Mouse (Mus musculus) mouse embryonic stem cell (cell line): ENCODE measurements around the gene Fam107a.
"Not testable (repeated sequence)": the region's sequence is repeated elsewhere in the genome, so short reads cannot be mapped to it uniquely, and the experiment has no call there.

Experiments
- in situ Hi-C, 2 experiments: fragments of 300-500 bp; cut with MboI; formaldehyde crosslinking; loops; 1 replicate in 1 of 2; 3 replicates in 1 of 2; pipeline ENCODE4 v1.14.3; 2019 to 2020; ENCODE audit warnings: low sequenced_read_pairs in 2 of 2, low pct_unique_long_range_greater_than_20kb in 1 of 2, mixed read lengths in 1 of 2; ENCODE audit not compliant: unreplicated experiment in 1 of 2

Fam107a gene

GRCm38 (mm10) chr14:8283784-8284183 lies 34.0 kb downstream of the Fam107a start:
- in situ Hi-C loops: no loop called here

- in situ Hi-C loops: not testable (repeated sequence)
Observed at GRCm38 (mm10) chr14:8271281-8271680, 46.5 kb downstream of the Fam107a start.

GRCm38 (mm10) chr14:8264378-8264777 lies 53.4 kb downstream of the Fam107a start:
- in situ Hi-C loops: no loop called here

- in situ Hi-C loops: no loop called here
Observed at GRCm38 (mm10) chr14:8262242-8262641, 55.6 kb downstream of the Fam107a start.

GRCm38 (mm10) chr14:8260214-8260613 lies 57.6 kb downstream of the Fam107a start:
- in situ Hi-C loops: no loop called here

- in situ Hi-C loops: no loop called here
Observed at GRCm38 (mm10) chr14:8259166-8259565, 58.7 kb downstream of the Fam107a start, which contains the start of gene Acox2. Gene Acox2 (minus strand): TSS chr14:8259353.

- in situ Hi-C loops: no loop called here
Observed at GRCm38 (mm10) chr14:8258752-8259151, 59.1 kb downstream of the Fam107a start.

GRCm38 (mm10) chr14:8258335-8258627 lies 59.5 kb downstream of the Fam107a start:
- in situ Hi-C loops: no loop called here

- in situ Hi-C loops: no loop called here
Observed at GRCm38 (mm10) chr14:8257521-8258334, 60.1 kb downstream of the Fam107a start.

- in situ Hi-C loops: no loop called here
Observed at GRCm38 (mm10) chr14:8256881-8257280, 60.9 kb downstream of the Fam107a start.

- in situ Hi-C loops: no loop called here
Observed at GRCm38 (mm10) chr14:8256072-8256471, 61.8 kb downstream of the Fam107a start.

GRCm38 (mm10) chr14:8255076-8255729 lies 62.6 kb downstream of the Fam107a start:
- in situ Hi-C loops: no loop called here

- in situ Hi-C loops: no loop called here
Observed at GRCm38 (mm10) chr14:8251330-8251885, 66.4 kb downstream of the Fam107a start.

GRCm38 (mm10) chr14:8250141-8250871 lies 67.5 kb downstream of the Fam107a start:
- in situ Hi-C loops: no loop called here

GRCm38 (mm10) chr14:8249206-8249605 lies 68.6 kb downstream of the Fam107a start:
- in situ Hi-C loops: no loop called here

GRCm38 (mm10) chr14:8246878-8247277 lies 70.9 kb downstream of the Fam107a start:
- in situ Hi-C loops: no loop called here
